Mouse (Mus musculus) hindbrain, embryonic 10.5 days (tissue): ENCODE measurements around the gene Ttll11. TPM values are rescaled to one million over a fixed set of nuclear protein-coding genes. Genes with fewer than 3 reads are reported as not detected.

Source experiments
- DNase-seq: peaks from one replicate; pipeline ENCODE4 v3.0.0-alpha.2; 2017; ENCODE audit warnings: low spot score
- H3K27ac ChIP-seq: fragments of 300-500 bp; sonication (generic); 2 replicates; pipeline ENCODE4 v1.5.1; 2016; ENCODE audit warnings: mild to moderate bottlenecking, moderate library complexity
- H3K27me3 ChIP-seq: fragments of 300-500 bp; sonication (generic); 2 replicates; pipeline ENCODE4 v1.6.1; 2016; ENCODE audit warnings: mild to moderate bottlenecking; ENCODE audit not compliant: poor library complexity, insufficient read depth, severe bottlenecking
- H3K36me3 ChIP-seq: fragments of 300-500 bp; sonication (generic); 2 replicates; pipeline ENCODE4 v1.6.1; 2016; ENCODE audit warnings: mild to moderate bottlenecking, moderate library complexity
- H3K4me1 ChIP-seq: fragments of 300-500 bp; sonication (generic); replicated peaks from 2 replicates; pipeline ENCODE4 v1.6.1; 2016; ENCODE audit warnings: mild to moderate bottlenecking
- H3K4me3 ChIP-seq: fragments of 300-500 bp; sonication (generic); 2 replicates; pipeline ENCODE4 v1.5.1; 2016; ENCODE audit warnings: mild to moderate bottlenecking, moderate library complexity
- H3K9me3 ChIP-seq: fragments of 300-500 bp; sonication (generic); 2 replicates; pipeline ENCODE4 v1.6.1; 2016; ENCODE audit warnings: mild to moderate bottlenecking, moderate library complexity
- WGBS: fragments of 180-500 bp; shearing (Covaris S2); methylation state at CpG from one replicate; pipeline ENCODE4 v1.1.7; 2016; 5-methylcytosine and 5-hydroxymethylcytosine counted together
- polyA plus RNA-seq: library from polyadenylated mRNA; unstranded; fragments of >200 nt; fragmentation: Nextera tagmentation; extraction: Ambion mirVana; gene quantifications from 2 replicates; pipeline ENCODE4 v1.2.1, GENCODE M21; 2016

The Ttll11 gene
- polyA plus RNA-seq, 1 experiment from 2014 or later = 1.6 TPM

GRCm38 (mm10) chr2:35715485-35715884, 264.2 kb downstream of the Ttll11 start:
- no peak for DNase-seq
- H3K4me3 ChIP-seq = no peak overlapping the region
- H3K27me3 ChIP-seq = no peaks in the 10 kb centered on the region
- peaks cover 100% of the 10 kb centered on the region for H3K36me3 ChIP-seq
- no peak overlapping the region for H3K27ac ChIP-seq
- 85% methylated on average over 3 of the region's 3 CpGs for WGBS
- no peaks in the 10 kb centered on the region for H3K9me3 ChIP-seq
- H3K4me1 ChIP-seq = no peaks in the 10 kb centered on the region; the same call in 1 of the 2 replicates

GRCm38 (mm10) chr2:35714742-35715167, 265.0 kb downstream of the Ttll11 start:
- no peak for DNase-seq
- no peak overlapping the region for H3K27ac ChIP-seq
- peaks cover 100% of the 10 kb centered on the region for H3K36me3 ChIP-seq
- no peak overlapping the region for H3K4me3 ChIP-seq
- H3K27me3 ChIP-seq = no peaks in the 10 kb centered on the region
- WGBS = 90% methylated on average over 8 of the region's 8 CpGs
- no peaks in the 10 kb centered on the region; the same call in 1 of the 2 replicates for H3K4me1 ChIP-seq
- no peaks in the 10 kb centered on the region for H3K9me3 ChIP-seq

DNA sequence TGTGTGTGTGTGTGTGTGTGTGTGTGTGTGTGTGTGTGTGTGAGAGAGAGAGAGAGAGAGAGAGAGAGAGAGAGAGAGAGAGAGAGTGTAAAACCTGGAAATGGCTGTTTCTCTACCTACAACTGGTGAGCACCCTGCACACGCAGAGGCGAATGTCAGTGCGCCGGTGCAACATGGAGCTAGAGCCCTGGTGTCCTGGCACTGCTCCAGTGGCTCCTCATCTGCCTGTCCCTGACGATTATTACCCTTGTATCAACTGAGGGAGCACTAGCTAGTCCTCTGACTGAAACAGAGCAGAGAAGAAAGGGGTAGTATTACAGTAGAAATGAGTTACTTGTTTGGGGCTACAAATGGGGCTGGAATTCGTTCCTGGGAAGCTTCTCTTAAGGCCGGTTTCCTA, 266.3 kb downstream of the Ttll11 start:
- Histone ChIP-seq H3K27me3 (no peaks in the 10 kb centered on the region), H3K36me3 (peaks cover 100% of the 10 kb centered on the region), H3K4me3 (no peak overlapping the region), H3K4me1 (no peaks in the 10 kb centered on the region; the same call in 1 of the 2 replicates), H3K27ac (no peak overlapping the region), H3K9me3 (no peaks in the 10 kb centered on the region)
- DNase-seq = no peak
- WGBS = 94% methylated on average over 7 of the region's 7 CpGs

DNA sequence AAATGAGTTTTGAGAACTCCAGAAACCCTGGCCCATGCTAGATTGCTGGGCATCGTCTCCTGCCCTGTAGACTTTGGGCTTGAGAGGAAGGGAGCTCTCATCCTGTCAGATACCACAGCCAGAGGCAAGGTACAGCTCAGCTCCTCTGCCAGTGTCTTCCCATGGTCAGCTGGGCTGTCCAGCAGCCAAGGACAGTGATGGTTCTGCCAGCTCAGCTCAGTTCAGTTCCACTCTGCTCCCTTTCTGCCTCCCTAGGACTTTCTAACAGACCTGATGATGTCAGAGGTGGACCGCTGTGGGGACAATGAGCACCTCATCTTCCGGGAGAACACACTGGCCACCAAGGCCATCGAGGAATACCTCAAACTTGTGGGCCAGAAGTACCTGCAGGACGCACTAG, 267.1 kb downstream of the Ttll11 start:
- no peak for DNase-seq
- 96% methylated on average over 5 of the region's 5 CpGs for WGBS
- Histone ChIP-seq H3K9me3 (no peaks in the 10 kb centered on the region), H3K27ac (no peak overlapping the region), H3K27me3 (no peaks in the 10 kb centered on the region), H3K4me3 (no peak overlapping the region), H3K36me3 (peaks cover 98% of the 10 kb centered on the region), H3K4me1 (no peaks in the 10 kb centered on the region; the same call in 1 of the 2 replicates)

DNA sequence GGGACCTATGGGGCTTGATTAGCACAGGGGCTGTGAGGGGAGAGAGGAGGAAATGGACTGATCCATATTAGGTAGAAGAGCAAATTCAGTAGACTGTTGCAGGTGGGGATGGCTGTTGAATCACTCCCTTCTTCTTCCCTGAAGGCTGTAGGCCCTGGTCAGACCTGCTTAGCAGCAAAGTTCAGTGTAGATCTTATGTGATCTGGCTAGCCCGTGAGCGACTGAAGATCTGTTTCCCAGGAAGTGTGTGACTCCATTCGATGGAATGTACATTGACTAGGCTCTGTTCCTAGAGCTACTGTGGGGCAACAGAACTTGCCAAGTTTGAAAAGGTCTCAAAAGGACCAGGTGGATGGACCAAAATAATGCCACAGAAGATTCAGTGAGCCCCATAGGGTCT, 276.5 kb downstream of the Ttll11 start:
- WGBS = 91% methylated on average over 3 of the region's 3 CpGs
- no peaks in the 10 kb centered on the region for H3K9me3 ChIP-seq
- no peak for DNase-seq
- H3K4me3 ChIP-seq = no peak overlapping the region
- peak overlapping the region; percentile 75 for H3K27ac ChIP-seq
- no peaks in the 10 kb centered on the region for H3K27me3 ChIP-seq
- peaks cover 59% of the 10 kb centered on the region for H3K4me1 ChIP-seq
- H3K36me3 ChIP-seq = peaks cover 27% of the 10 kb centered on the region

GRCm38 (mm10) chr2:35702608-35703007, 277.1 kb downstream of the Ttll11 start:
- H3K27ac ChIP-seq = peak overlapping the region; percentile 75
- WGBS = 56% methylated on average over 6 of the region's 6 CpGs
- peaks cover 62% of the 10 kb centered on the region for H3K4me1 ChIP-seq
- H3K27me3 ChIP-seq = no peaks in the 10 kb centered on the region
- H3K36me3 ChIP-seq = peaks cover 21% of the 10 kb centered on the region
- no peaks in the 10 kb centered on the region for H3K9me3 ChIP-seq
- peak; percentile 42 for DNase-seq
- no peak overlapping the region for H3K4me3 ChIP-seq

GRCm38 (mm10) chr2:35702001-35702400, 277.7 kb downstream of the Ttll11 start:
- no peak for DNase-seq
- H3K27ac ChIP-seq = peak overlapping the region; percentile 63
- H3K4me3 ChIP-seq = no peak overlapping the region
- H3K36me3 ChIP-seq = peaks cover 18% of the 10 kb centered on the region
- WGBS = 83% methylated on average over 7 of the region's 7 CpGs
- H3K27me3 ChIP-seq = no peaks in the 10 kb centered on the region
- no peaks in the 10 kb centered on the region for H3K9me3 ChIP-seq
- peaks cover 63% of the 10 kb centered on the region for H3K4me1 ChIP-seq

Other genes starting within 250 kb of the Ttll11 start
- 202 and 224 TPM in 2 replicates for gene Ndufa8, start 69.5 kb upstream of the Ttll11 start, polyA plus RNA-seq
- gene Morn5, start 69.5 kb upstream of the Ttll11 start, polyA plus RNA-seq = 1.3 and 4.0 TPM in 2 replicates
- 0.84 and 2.0 TPM in 2 replicates for gene Lhx6, start 125.5 kb upstream of the Ttll11 start, polyA plus RNA-seq
- gene Mrrf, start 156.5 kb upstream of the Ttll11 start, polyA plus RNA-seq = 24.7 and 25.9 TPM in 2 replicates
- 88.2 and 98.7 TPM in 2 replicates for gene Rbm18, start 156.9 kb upstream of the Ttll11 start, polyA plus RNA-seq